Mouse (Mus musculus): Measurements from ENCODE around the gene 3110009E18Rik.

DNA sequence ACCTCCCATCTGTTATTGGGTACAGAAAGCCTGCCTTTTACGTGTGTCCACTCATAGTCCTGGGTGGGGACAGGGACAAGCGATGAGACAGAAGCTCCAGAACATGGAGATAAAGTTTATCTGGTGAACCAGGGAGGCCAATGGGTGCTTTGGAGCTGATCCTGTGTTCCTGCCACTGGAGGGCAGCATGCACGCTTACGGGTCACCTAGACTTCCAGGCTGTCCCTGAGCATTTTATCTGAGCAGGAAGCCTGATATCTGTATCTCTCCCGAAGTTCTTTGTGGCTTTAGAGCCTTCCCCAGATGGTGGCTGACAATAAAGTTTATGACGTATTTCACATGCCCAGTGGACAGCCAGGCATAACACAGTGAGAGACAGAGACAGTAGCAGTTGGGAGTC, 110.3 kb downstream of the 3110009E18Rik start:
- peak; percentile 83 for TF ChIP-seq CTCF (IDR thresholded peaks at IDR 0.05; ENCODE audit: low read depth)
- TF ChIP-seq EP300 (IDR thresholded peaks at IDR 0.05; ENCODE audit: low read depth): peak; percentile 60; the same call in 1 of the 2 replicates
